Mouse (Mus musculus): ENCODE results near the gene Kcng4.

GRCm38 (mm10) chr8:119675457-119675856, 40.0 kb upstream of the Kcng4 start:
- no peak for TF ChIP-seq CTCF (IDR thresholded peaks at IDR 0.05; ENCODE audit: control insufficient read depth, insufficient read depth, insufficient read length)
- TF ChIP-seq USF1 (IDR thresholded peaks at IDR 0.05; ENCODE audit: low read depth) = no peak

All from C2C12 (cell line).